Mouse (Mus musculus) G1E (cell line): ENCODE data around the gene Irf2.

Experiments
- CTCF ChIP-seq: IDR thresholded peaks from 2 replicates; pipeline ENCODE4 v1.5.1; 2012; ENCODE audit warnings: low read depth, low read length, inconsistent platforms, mixed read lengths
- GATA1 ChIP-seq: IDR thresholded peaks from 2 replicates; pipeline ENCODE4 v1.6.1; 2012; ENCODE audit warnings: borderline replicate concordance, low read length, inconsistent platforms, mixed read lengths
- POLR2AphosphoS5 ChIP-seq: IDR thresholded peaks from 2 replicates; pipeline ENCODE4 v1.6.1; 2012; ENCODE audit warnings: low read depth, low read length, inconsistent platforms; ENCODE audit not compliant: insufficient replicate concordance
- TAL1 ChIP-seq: conservative IDR thresholded peaks from 2 replicates; pipeline ENCODE4 v1.6.1; 2012; ENCODE audit warnings: low read depth, low read length, inconsistent platforms, mixed read lengths

GRCm38 (mm10) chr8:46747311-46747980 is 7.9 kb downstream of the Irf2 start:
- no peak for TF ChIP-seq CTCF
- TF ChIP-seq GATA1, result no peak
- no peak for TF ChIP-seq POLR2AphosphoS5
- no peak for TF ChIP-seq TAL1
